Mouse (Mus musculus) heart, adult 2 months (tissue): ENCODE data around the gene 3100002H09Rik.
A peak's percentile ranks its signal among the peaks of the same experiment; 100 is the strongest.

Source experiments
- CTCF ChIP-seq: fragments of 200-600 bp; IDR thresholded peaks from 2 replicates; pipeline ENCODE4 v1.8.1; 2022; ENCODE audit warnings: antibody characterized with exemption, mild to moderate bottlenecking, moderate library complexity
- EP300 ChIP-seq: fragments of 200-500 bp; IDR thresholded peaks from 2 replicates; pipeline ENCODE4 v1.6.1; 2011; ENCODE audit warnings: low read depth, low read length, control low read depth; ENCODE audit not compliant: insufficient read depth
- POLR2A ChIP-seq: fragments of 200-500 bp; IDR thresholded peaks from 2 replicates; pipeline ENCODE4 v1.6.1; 2011; ENCODE audit warnings: mild to moderate bottlenecking, low read depth, low read length, control low read depth; ENCODE audit not compliant: insufficient read depth

- TF ChIP-seq CTCF (peak; percentile 41), EP300 (no peak), POLR2A (no peak)
These were observed 34.4 kb upstream of the 3100002H09Rik start for GRCm38 (mm10) chr4:124644974-124645433.
